Mouse (Mus musculus) gastrocnemius, postnatal 4 days (tissue): Measurements from ENCODE around the gene Gclm. TPM values are rescaled to one million over a fixed set of nuclear protein-coding genes. Genes with fewer than 3 reads are reported as not detected.

ENCODE experiments used
- microRNA-seq: library from miRNA; unstranded; fragments of <30 nt; microRNA quantifications from one replicate; pipeline ENCODE4 v1.2.0, GENCODE M21; 2021
- total RNA-seq, 2 experiments: library from RNA; stranded (reverse); gene quantifications; 2 replicates each; pipeline ENCODE4 v1.2.3; 2021

The Gclm gene
- total RNA-seq, 2 experiments from 2014 or later: 38.9 to 43.2 TPM

Small RNA genes within 50 kb of the gene (microRNA-seq; reads per million reads assigned to microRNA genes)
- gene Gm22903: not detected
- 9.1 reads per million, percentile 26 among the genes with 10 or more reads in this experiment for gene Mir760

Other genes starting within 250 kb of the Gclm start
- 1 to 10 TPM; 1.9 to 2.9 TPM for gene Abca4, start 201.1 kb upstream of the Gclm start, total RNA-seq
- gene Dnttip2, start 28.8 kb downstream of the Gclm start, total RNA-seq: 10 to 100 TPM; 29.2 to 31.1 TPM
- gene Bcar3, start 48.6 kb downstream of the Gclm start, total RNA-seq: 10 to 100 TPM; 23.9 to 29.4 TPM